Mouse (Mus musculus) midbrain, embryonic 16.5 days (tissue): ENCODE measurements around the gene 0610040J01Rik. TPM values are rescaled to one million over a fixed set of nuclear protein-coding genes. Genes with fewer than 3 reads are reported as not detected.

ENCODE experiments used
- ATAC-seq: fragments of 200-750 bp; cut with Nextera tagmentation; 2 replicates; pipeline ENCODE4 v1.8.0; 2017; ENCODE audit warnings: moderate TSS enrichment
- H3K27ac ChIP-seq: fragments of 300-500 bp; sonication (generic); 2 replicates; pipeline ENCODE4 v1.5.1; 2014; ENCODE audit warnings: mild to moderate bottlenecking, low read length, mixed read lengths
- H3K27me3 ChIP-seq: fragments of 300-500 bp; sonication (generic); 2 replicates; pipeline ENCODE4 v1.6.1; 2014; ENCODE audit warnings: low read depth, low read length, mixed read lengths; ENCODE audit not compliant: control insufficient read depth, insufficient read depth
- H3K36me3 ChIP-seq: fragments of 300-500 bp; sonication (generic); 2 replicates; pipeline ENCODE4 v1.6.1; 2014; ENCODE audit warnings: mild to moderate bottlenecking, low read length, moderate library complexity, mixed read lengths; ENCODE audit not compliant: control insufficient read depth, insufficient read depth
- H3K4me1 ChIP-seq: fragments of 300-500 bp; sonication (generic); 2 replicates; pipeline ENCODE4 v1.6.1; 2014; ENCODE audit warnings: mild to moderate bottlenecking, low read length, mixed read lengths; ENCODE audit not compliant: control insufficient read depth, insufficient read depth
- H3K4me2 ChIP-seq: fragments of 300-500 bp; sonication (generic); 2 replicates; pipeline ENCODE4 v1.6.1; 2014; ENCODE audit warnings: mild to moderate bottlenecking, low read length, mixed read lengths
- H3K4me3 ChIP-seq: fragments of 300-500 bp; sonication (generic); 2 replicates; pipeline ENCODE4 v1.5.1; 2014; ENCODE audit warnings: low read depth, mild to moderate bottlenecking, low read length, moderate library complexity, mixed read lengths
- H3K9ac ChIP-seq: fragments of 300-500 bp; sonication (generic); 2 replicates; pipeline ENCODE4 v1.6.1; 2014; ENCODE audit warnings: low read depth, low read length, mixed read lengths
- H3K9me3 ChIP-seq: fragments of 300-500 bp; sonication (generic); replicated peaks from 2 replicates; pipeline ENCODE4 v1.6.1; 2014; ENCODE audit warnings: mild to moderate bottlenecking, low read length, mixed read lengths; ENCODE audit not compliant: control insufficient read depth, poor library complexity, severe bottlenecking
- WGBS: fragments of 180-500 bp; shearing (Covaris S2); extraction: QIAGEN DNeasy Blood & Tissue Kit; methylation state at CpG from one replicate; pipeline ENCODE4 v1.1.7; 2014; 5-methylcytosine and 5-hydroxymethylcytosine counted together
- polyA plus RNA-seq: library from polyadenylated mRNA; unstranded; fragments of >200 nt; fragmentation: Nextera tagmentation; extraction: Ambion mirVana; gene quantifications from 2 replicates; pipeline ENCODE4 v1.2.1, GENCODE M21; 2015

Gene 0610040J01Rik
- polyA plus RNA-seq, 1 experiment from 2014 or later = 3.2 TPM

GRCm38 (mm10) chr5:63935581-63935980, 123.4 kb downstream of the 0610040J01Rik start:
- Histone ChIP-seq H3K4me2 (no peak overlapping the region), H3K27ac (no peak overlapping the region), H3K4me1 (peaks cover 2% of the 10 kb centered on the region; the same call in 1 of the 2 replicates), H3K9ac (no peak overlapping the region), H3K27me3 (no peaks in the 10 kb centered on the region), H3K4me3 (no peak overlapping the region), H3K9me3 (no peaks in the 10 kb centered on the region), H3K36me3 (no peaks in the 10 kb centered on the region)
- no peak for ATAC-seq
- 94% methylated on average over 6 of the region's 6 CpGs for WGBS

- Histone ChIP-seq H3K9me3 (no peaks in the 10 kb centered on the region), H3K36me3 (no peaks in the 10 kb centered on the region), H3K9ac (no peak overlapping the region), H3K4me2 (no peak overlapping the region), H3K27me3 (no peaks in the 10 kb centered on the region), H3K4me3 (no peak overlapping the region), H3K4me1 (peaks cover 2% of the 10 kb centered on the region; the same call in 1 of the 2 replicates), H3K27ac (no peak overlapping the region)
- 67% methylated on average over 6 of the region's 6 CpGs for WGBS
- ATAC-seq = no peak
Observed at GRCm38 (mm10) chr5:63936740-63937139, 124.6 kb downstream of the 0610040J01Rik start.

DNA sequence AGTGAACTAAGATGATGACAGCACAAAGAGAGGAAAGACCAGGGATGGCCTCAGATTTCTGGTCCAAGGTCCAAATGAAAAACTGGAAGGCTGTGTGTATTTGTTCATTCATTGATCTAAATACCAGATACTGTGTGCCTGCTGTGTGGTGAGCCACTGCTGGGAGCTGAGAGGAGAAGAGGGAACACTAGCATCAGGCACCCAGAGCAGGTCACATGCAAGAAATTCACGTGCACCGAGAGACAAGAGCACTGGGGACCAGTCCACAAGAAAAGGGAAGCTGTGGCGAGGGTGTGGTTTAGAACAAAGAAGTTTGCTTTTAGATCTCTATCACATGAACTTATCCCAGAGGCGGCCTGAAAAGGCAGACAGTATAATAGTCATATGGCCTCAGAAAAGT, 126.4 kb downstream of the 0610040J01Rik start:
- H3K27me3 ChIP-seq = no peaks in the 10 kb centered on the region
- no peak overlapping the region for H3K4me2 ChIP-seq
- H3K36me3 ChIP-seq = no peaks in the 10 kb centered on the region
- WGBS = 60% methylated on average over 4 of the region's 4 CpGs
- no peaks in the 10 kb centered on the region for H3K4me1 ChIP-seq
- H3K4me3 ChIP-seq = no peak overlapping the region
- no peak overlapping the region for H3K27ac ChIP-seq
- no peak for ATAC-seq
- H3K9me3 ChIP-seq = no peaks in the 10 kb centered on the region
- no peak overlapping the region for H3K9ac ChIP-seq

- 73% methylated on average over 5 of the region's 5 CpGs for WGBS
Observed at GRCm38 (mm10) chr5:63941891-63942290, 129.7 kb downstream of the 0610040J01Rik start.

DNA sequence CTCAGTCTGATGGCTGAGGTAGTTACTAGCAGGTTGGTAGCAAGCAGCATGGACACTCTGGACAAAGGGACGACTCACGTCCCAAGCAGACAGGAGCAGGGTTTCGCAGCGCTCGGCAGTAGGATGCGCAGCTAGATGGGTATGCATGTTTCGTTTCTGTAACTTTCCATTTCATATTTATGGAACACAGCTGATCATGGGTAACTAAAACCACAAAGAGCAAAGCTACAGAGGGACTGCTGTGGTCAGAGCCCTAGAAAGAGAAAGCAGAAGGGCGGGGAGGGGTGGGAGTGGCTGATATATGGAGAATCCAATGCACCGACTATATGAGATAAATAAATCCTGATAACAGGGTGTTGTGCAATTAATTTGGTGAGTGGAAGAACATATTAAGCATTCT, 131.1 kb downstream of the 0610040J01Rik start:
- H3K4me1 ChIP-seq = no peaks in the 10 kb centered on the region
- H3K4me3 ChIP-seq = no peak overlapping the region
- H3K36me3 ChIP-seq = no peaks in the 10 kb centered on the region
- no peak overlapping the region for H3K27ac ChIP-seq
- WGBS = 93% methylated on average over 9 of the region's 9 CpGs
- no peak for ATAC-seq
- H3K4me2 ChIP-seq = no peak overlapping the region
- H3K9me3 ChIP-seq = no peaks in the 10 kb centered on the region
- H3K9ac ChIP-seq = no peak overlapping the region
- no peaks in the 10 kb centered on the region for H3K27me3 ChIP-seq

More at GRCm38 (mm10) chr5:63941891-63942290, 129.7 kb downstream of the 0610040J01Rik start:
- Histone ChIP-seq H3K4me1 (no peaks in the 10 kb centered on the region), H3K27ac (no peak overlapping the region), H3K4me3 (no peak overlapping the region), H3K9me3 (no peaks in the 10 kb centered on the region), H3K4me2 (no peak overlapping the region), H3K36me3 (no peaks in the 10 kb centered on the region), H3K27me3 (no peaks in the 10 kb centered on the region), H3K9ac (no peak overlapping the region)
- no peak for ATAC-seq

DNA sequence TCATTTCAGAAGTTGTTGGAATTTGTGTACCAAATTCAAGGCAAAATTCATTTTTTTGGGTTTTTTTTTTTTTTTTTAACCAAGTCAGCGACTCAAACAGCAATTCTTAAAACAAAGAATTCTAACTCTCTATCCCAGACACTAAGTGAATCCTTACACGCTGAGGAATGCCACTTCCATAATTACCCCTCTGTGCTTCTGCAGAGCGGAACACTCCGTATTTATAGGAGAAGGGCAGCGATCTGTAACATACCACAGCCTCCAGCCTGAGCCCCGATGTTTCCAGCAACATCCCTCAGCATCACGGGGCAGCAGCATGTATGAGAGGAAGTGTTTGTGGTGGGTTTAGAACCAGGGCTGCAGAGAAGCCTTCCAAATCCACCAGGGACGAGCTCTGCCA, 135.4 kb downstream of the 0610040J01Rik start:
- WGBS = 58% methylated on average over 8 of the region's 8 CpGs
- H3K4me2 ChIP-seq = no peak overlapping the region

GRCm38 (mm10) chr5:63949195-63949594, 137.0 kb downstream of the 0610040J01Rik start:
- WGBS = 17% methylated on average over 3 of the region's 3 CpGs
- no peaks in the 10 kb centered on the region for H3K27me3 ChIP-seq

More for the DNA sequence above, 135.4 kb downstream of the 0610040J01Rik start:
- Histone ChIP-seq H3K4me3 (no peak overlapping the region), H3K9ac (no peak overlapping the region), H3K9me3 (no peaks in the 10 kb centered on the region), H3K4me1 (no peaks in the 10 kb centered on the region), H3K36me3 (no peaks in the 10 kb centered on the region), H3K27ac (no peak overlapping the region), H3K27me3 (no peaks in the 10 kb centered on the region)
- no peak for ATAC-seq

More at GRCm38 (mm10) chr5:63949195-63949594, 137.0 kb downstream of the 0610040J01Rik start:
- Histone ChIP-seq H3K9ac (no peak overlapping the region), H3K9me3 (no peaks in the 10 kb centered on the region), H3K36me3 (no peaks in the 10 kb centered on the region), H3K4me1 (no peaks in the 10 kb centered on the region), H3K27ac (no peak overlapping the region), H3K4me2 (no peak overlapping the region), H3K4me3 (no peak overlapping the region)
- ATAC-seq = no peak

Other genes with a start within 250 kb of the 0610040J01Rik start
- 13.6 and 25.7 TPM in 2 replicates for gene Nwd2, start 163.3 kb upstream of the 0610040J01Rik start, polyA plus RNA-seq
- gene Rell1, start 156.5 kb downstream of the 0610040J01Rik start, polyA plus RNA-seq = 7.9 and 9.1 TPM in 2 replicates